In the genomic region with DNA sequence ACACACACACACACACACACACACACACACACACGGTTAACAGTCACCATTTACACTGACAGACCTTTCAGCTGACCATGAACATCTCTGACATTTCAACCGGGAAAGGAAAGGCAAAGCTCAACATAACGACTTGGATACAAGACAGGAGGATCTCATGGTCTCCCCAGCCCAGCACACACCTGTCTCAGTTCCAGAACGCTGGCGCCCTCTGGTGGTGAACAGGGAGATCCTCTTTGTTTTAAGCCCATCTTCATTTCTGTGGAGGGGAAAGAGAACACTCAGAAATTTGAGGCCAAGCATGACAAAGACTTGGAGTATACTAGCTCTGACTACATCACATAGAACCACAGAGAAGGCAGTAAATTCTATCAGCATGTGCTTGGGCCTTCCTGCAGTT, we compare ENCODE assay signal across 8 mouse cellular contexts.
DNase-seq lines count a peak whose midpoint lies in the region; ATAC-seq and TF ChIP-seq lines count a peak whose summit lies in the region.

No protein-coding gene starts in this region.

- peak; percentile 75 to 84; a peak in 3 of 4 replicates for TF ChIP-seq CTCF in CH12.LX (conservative IDR thresholded peaks at IDR 0.05 in 1 of 2, IDR thresholded peaks at IDR 0.05 in 1 of 2; ENCODE audit: low read depth in 2 of 2, low read length in 2 of 2)

- no peak overlapping the region for H3K9ac ChIP-seq in CH12.LX (ENCODE audit: insufficient read depth, low read depth)
- H3K9ac ChIP-seq in embryonic facial prominence, embryonic 12.5 days: no peak overlapping the region
- no peak overlapping the region for H3K9ac ChIP-seq in heart, embryonic 16.5 days (ENCODE audit: low read length)

- dilution Hi-C loops in CH12.LX (cut with MboI; ENCODE audit: extremely low pct_ligation_motif_present, extremely low pct_unique_long_range_greater_than_20kb, low sequenced_read_pairs): no loop called here

- TF ChIP-seq POLR2A in CH12.LX (IDR thresholded peaks at IDR 0.05; ENCODE audit: low read depth, low read length): no peak

- no peak overlapping the region for H3K4me3 ChIP-seq in CH12.LX (replicated peaks in 1 of 3; ENCODE audit: low read depth in 2 of 3, low read length in 2 of 3, poor library complexity in 1 of 3)
- no peak overlapping the region for H3K4me3 ChIP-seq in embryonic facial prominence, embryonic 12.5 days
- no peak overlapping the region for H3K4me3 ChIP-seq in heart, embryonic 16.5 days (ENCODE audit: low read length)

- peak; percentile 70 for TF ChIP-seq RAD21 in CH12.LX (IDR thresholded peaks at IDR 0.05; ENCODE audit: low read depth, low read length)

- no peaks in the 10 kb centered on the region for H3K79me2 ChIP-seq in CH12.LX (replicated peaks; ENCODE audit: control insufficient read depth, extremely low read depth, insufficient read depth, poor library complexity, severe bottlenecking)

- no peak overlapping the region for H3K4me2 ChIP-seq in CH12.LX (ENCODE audit: insufficient read depth, low read depth, poor library complexity, severe bottlenecking)
- H3K4me2 ChIP-seq in embryonic facial prominence, embryonic 12.5 days (replicated peaks): no peak overlapping the region
- no peak overlapping the region for H3K4me2 ChIP-seq in heart, embryonic 16.5 days (ENCODE audit: low read depth, low read length)

- TF ChIP-seq EP300 in CH12.LX (IDR thresholded peaks at IDR 0.05; ENCODE audit: low read length): no peak

- H3K4me1 ChIP-seq in CH12.LX (ENCODE audit: control insufficient read depth in 1 of 2, insufficient read depth in 2 of 2): peaks cover 0 to 26% of the 10 kb centered on the region in 2 experiments; a peak in 2 of 4 replicates
- H3K4me1 ChIP-seq in embryonic facial prominence, embryonic 12.5 days: no peaks in the 10 kb centered on the region
- no peaks in the 10 kb centered on the region for H3K4me1 ChIP-seq in heart, embryonic 16.5 days (ENCODE audit: control insufficient read depth, insufficient read depth, low read length)

- in situ Hi-C loops in CH12.LX (cut with MboI; ENCODE audit: low pct_ligation_motif_present, low pct_unique_long_range_greater_than_20kb, low sequenced_read_pairs): loop anchor here (5.0 to 10.0 kb wide), 2 partner anchors 193 to 354 kb away; a partner anchor contains a TSS

- H3K36me3 ChIP-seq in CH12.LX (replicated peaks in 1 of 2; ENCODE audit: control insufficient read depth in 1 of 2, insufficient read depth in 1 of 2, low read length in 1 of 2): peaks cover 35 to 89% of the 10 kb centered on the region in 2 experiments
- no peaks in the 10 kb centered on the region for H3K36me3 ChIP-seq in embryonic facial prominence, embryonic 12.5 days
- H3K36me3 ChIP-seq in heart, embryonic 16.5 days (ENCODE audit: control insufficient read depth, insufficient read depth): peaks cover 3% of the 10 kb centered on the region; the same call in 1 of the 2 replicates

- H3K9me3 ChIP-seq in CH12.LX (replicated peaks; ENCODE audit: low read length): no peaks in the 10 kb centered on the region
- H3K9me3 ChIP-seq in embryonic facial prominence, embryonic 12.5 days: no peaks in the 10 kb centered on the region
- no peaks in the 10 kb centered on the region for H3K9me3 ChIP-seq in heart, embryonic 16.5 days (replicated peaks; ENCODE audit: control insufficient read depth, low read length)

- ATAC-seq in embryonic facial prominence, embryonic 12.5 days (ENCODE audit: insufficient number of reproducible peaks, insufficient read depth, low FRiP score, low TSS enrichment): peak; percentile 72; the same call in 1 of the 2 replicates
- peak; percentile 63; the same call in 1 of the 2 replicates for ATAC-seq in heart, embryonic 16.5 days (replicated peaks; ENCODE audit: extremely low read depth, insufficient read depth, low FRiP score)

- H3K27me3 ChIP-seq in CH12.LX (replicated peaks): no peaks in the 10 kb centered on the region
- H3K27me3 ChIP-seq in embryonic facial prominence, embryonic 12.5 days: no peaks in the 10 kb centered on the region
- no peaks in the 10 kb centered on the region for H3K27me3 ChIP-seq in heart, embryonic 16.5 days (ENCODE audit: control insufficient read depth, insufficient read depth, low read length)

- DNase-seq in CH12.LX (ENCODE audit: extremely low read depth): peak; percentile 84
- DNase-seq in adrenal gland, postnatal 4 days (ENCODE audit: low spot score in 2 of 2): peak; percentile 34 to 65
- peak; percentile 70 to 90 for DNase-seq in kidney, postnatal 36 days
- peak; percentile 82 for DNase-seq in lung, postnatal 10 days
- DNase-seq in retina, adult 2 months (ENCODE audit: low read depth, low spot score): peak; percentile 83
- peak; percentile 82 for DNase-seq in thymus, postnatal 14 days

- no peak overlapping the region for H3K27ac ChIP-seq in CH12.LX (ENCODE audit: insufficient read depth, low read depth)
- H3K27ac ChIP-seq in embryonic facial prominence, embryonic 12.5 days: no peak overlapping the region
- no peak overlapping the region for H3K27ac ChIP-seq in heart, embryonic 16.5 days (ENCODE audit: low read length)

- 8% methylated on average over 5 of the region's 5 CpGs for WGBS in embryonic facial prominence, embryonic 12.5 days
- 4% methylated on average over 5 of the region's 5 CpGs for WGBS in heart, embryonic 16.5 days

TF ChIP-seq in CH12.LX, 34 proteins besides CTCF, POLR2A, EP300 and RAD21:
- TF ChIP-seq CHD2 (IDR thresholded peaks at IDR 0.05; ENCODE audit: low read length) (no peak), ZNF384 (IDR thresholded peaks at IDR 0.05; ENCODE audit: low read depth, low read length) (peak; percentile 51), JUN (IDR thresholded peaks at IDR 0.05; ENCODE audit: insufficient read depth, low read depth, low read length) (no peak), ZC3H11A (IDR thresholded peaks at IDR 0.05; ENCODE audit: low read depth, low read length) (peak; percentile 60), SMC3 (IDR thresholded peaks at IDR 0.05; ENCODE audit: low read depth, low read length) (peak; percentile 87)
